Mouse (Mus musculus): ENCODE data around the gene Jade1. TPM values are rescaled to one million over a fixed set of nuclear protein-coding genes. Genes with fewer than 3 reads are reported as not detected.

The Jade1 gene
- polyA plus RNA-seq, 1 experiment from 2014 or later, result 10.3 TPM

GRCm38 (mm10) chr3:41591651-41592170 is 36.2 kb downstream of the Jade1 start:
- Histone ChIP-seq H3K9ac (no peak overlapping the region), H3K36me3 (ENCODE audit: insufficient read depth) (peaks cover 10% of the 10 kb centered on the region; the same call in 1 of the 2 replicates), H3K27ac (ENCODE audit: low read depth) (no peak overlapping the region)

GRCm38 (mm10) chr3:41592805-41593204 is 37.3 kb downstream of the Jade1 start:
- Histone ChIP-seq H3K27me3 (ENCODE audit: insufficient read depth, low read length) (no peaks in the 10 kb centered on the region), H3K4me3 (ENCODE audit: low read depth, low read length) (no peak overlapping the region), H3K4me2 (no peak overlapping the region), H3K4me1 (ENCODE audit: insufficient read depth) (no peaks in the 10 kb centered on the region), H3K9me3 (ENCODE audit: low read depth, low read length) (no peaks in the 10 kb centered on the region), H3K27ac (ENCODE audit: low read depth) (no peak overlapping the region), H3K36me3 (ENCODE audit: insufficient read depth) (peaks cover 12% of the 10 kb centered on the region; the same call in 1 of the 2 replicates), H3K9ac (no peak overlapping the region)
- ATAC-seq (ENCODE audit: insufficient read depth), result no peak
- no peak for DNase-seq
- TF ChIP-seq CTCF (IDR thresholded peaks at IDR 0.05; ENCODE audit: low read depth), result no peak
- 80% methylated on average over 7 of the region's 7 CpGs for WGBS

More at GRCm38 (mm10) chr3:41591651-41592170, 36.2 kb downstream of the Jade1 start:
- no peak for TF ChIP-seq CTCF (IDR thresholded peaks at IDR 0.05; ENCODE audit: low read depth)
- Histone ChIP-seq H3K27me3 (ENCODE audit: insufficient read depth, low read length) (no peaks in the 10 kb centered on the region), H3K9me3 (ENCODE audit: low read depth, low read length) (no peaks in the 10 kb centered on the region), H3K4me3 (ENCODE audit: low read depth, low read length) (no peak overlapping the region), H3K4me2 (no peak overlapping the region), H3K4me1 (ENCODE audit: insufficient read depth) (no peaks in the 10 kb centered on the region)
- 89% methylated on average over 14 of the region's 14 CpGs for WGBS
- ATAC-seq (ENCODE audit: insufficient read depth) (no peak), DNase-seq (no peak)

- Histone ChIP-seq H3K27ac (ENCODE audit: low read depth) (no peak overlapping the region), H3K4me2 (no peak overlapping the region), H3K9ac (no peak overlapping the region), H3K27me3 (ENCODE audit: insufficient read depth, low read length) (no peaks in the 10 kb centered on the region), H3K4me1 (ENCODE audit: insufficient read depth) (no peaks in the 10 kb centered on the region), H3K36me3 (ENCODE audit: insufficient read depth) (peaks cover 12% of the 10 kb centered on the region; the same call in 1 of the 2 replicates), H3K9me3 (ENCODE audit: low read depth, low read length) (no peaks in the 10 kb centered on the region), H3K4me3 (ENCODE audit: low read depth, low read length) (no peak overlapping the region)
- no peak for ATAC-seq (ENCODE audit: insufficient read depth)
- WGBS, result 76% methylated on average over 9 of the region's 9 CpGs
- no peak for TF ChIP-seq CTCF (IDR thresholded peaks at IDR 0.05; ENCODE audit: low read depth)
- DNase-seq, result no peak
Measured at GRCm38 (mm10) chr3:41594097-41594879, 38.8 kb downstream of the Jade1 start.

GRCm38 (mm10) chr3:41595010-41595409 is 39.5 kb downstream of the Jade1 start:
- H3K27me3 ChIP-seq (ENCODE audit: insufficient read depth, low read length), result no peaks in the 10 kb centered on the region
- ATAC-seq (ENCODE audit: insufficient read depth) (no peak), DNase-seq (no peak)
- H3K27ac ChIP-seq (ENCODE audit: low read depth), result no peak overlapping the region
- H3K9me3 ChIP-seq (ENCODE audit: low read depth, low read length), result no peaks in the 10 kb centered on the region
- H3K9ac ChIP-seq, result no peak overlapping the region
- H3K4me2 ChIP-seq, result no peak overlapping the region
- 87% methylated on average over 4 of the region's 4 CpGs for WGBS
- H3K4me3 ChIP-seq (ENCODE audit: low read depth, low read length), result no peak overlapping the region
- peaks cover 12% of the 10 kb centered on the region; the same call in 1 of the 2 replicates for H3K36me3 ChIP-seq (ENCODE audit: insufficient read depth)
- TF ChIP-seq CTCF (IDR thresholded peaks at IDR 0.05; ENCODE audit: low read depth), result no peak
- H3K4me1 ChIP-seq (ENCODE audit: insufficient read depth), result no peaks in the 10 kb centered on the region

GRCm38 (mm10) chr3:41597036-41597435 is 41.5 kb downstream of the Jade1 start:
- Histone ChIP-seq H3K27me3 (ENCODE audit: insufficient read depth, low read length) (no peaks in the 10 kb centered on the region), H3K9me3 (ENCODE audit: low read depth, low read length) (no peaks in the 10 kb centered on the region), H3K36me3 (ENCODE audit: insufficient read depth) (peaks cover 16% of the 10 kb centered on the region; the same call in 1 of the 2 replicates), H3K4me2 (no peak overlapping the region), H3K4me3 (ENCODE audit: low read depth, low read length) (no peak overlapping the region), H3K9ac (no peak overlapping the region), H3K27ac (ENCODE audit: low read depth) (no peak overlapping the region), H3K4me1 (ENCODE audit: insufficient read depth) (no peaks in the 10 kb centered on the region)
- ATAC-seq (ENCODE audit: insufficient read depth) (no peak), DNase-seq (no peak)
- WGBS, result 80% methylated on average over 8 of the region's 8 CpGs
- no peak for TF ChIP-seq CTCF (IDR thresholded peaks at IDR 0.05; ENCODE audit: low read depth)

- H3K9ac ChIP-seq, result no peak overlapping the region
- H3K9me3 ChIP-seq (ENCODE audit: low read depth, low read length), result no peaks in the 10 kb centered on the region
- no peak for TF ChIP-seq CTCF (IDR thresholded peaks at IDR 0.05; ENCODE audit: low read depth)
- no peak for ATAC-seq (ENCODE audit: insufficient read depth)
- H3K27ac ChIP-seq (ENCODE audit: low read depth), result no peak overlapping the region
- no peaks in the 10 kb centered on the region for H3K4me1 ChIP-seq (ENCODE audit: insufficient read depth)
- no peak overlapping the region for H3K4me2 ChIP-seq
- H3K36me3 ChIP-seq (ENCODE audit: insufficient read depth), result peaks cover 13% of the 10 kb centered on the region; the same call in 1 of the 2 replicates
- DNase-seq, result no peak
- no peaks in the 10 kb centered on the region for H3K27me3 ChIP-seq (ENCODE audit: insufficient read depth, low read length)
- WGBS, result 59% methylated on average over 9 of the region's 9 CpGs
- no peak overlapping the region for H3K4me3 ChIP-seq (ENCODE audit: low read depth, low read length)
Measured at GRCm38 (mm10) chr3:41598412-41598811, 42.9 kb downstream of the Jade1 start.

GRCm38 (mm10) chr3:41599226-41599625 is 43.7 kb downstream of the Jade1 start:
- Histone ChIP-seq H3K4me3 (ENCODE audit: low read depth, low read length) (no peak overlapping the region), H3K9ac (no peak overlapping the region), H3K4me1 (ENCODE audit: insufficient read depth) (no peaks in the 10 kb centered on the region), H3K27ac (ENCODE audit: low read depth) (no peak overlapping the region), H3K4me2 (no peak overlapping the region), H3K36me3 (ENCODE audit: insufficient read depth) (peaks cover 12% of the 10 kb centered on the region; the same call in 1 of the 2 replicates), H3K27me3 (ENCODE audit: insufficient read depth, low read length) (no peaks in the 10 kb centered on the region), H3K9me3 (ENCODE audit: low read depth, low read length) (no peaks in the 10 kb centered on the region)
- no peak for DNase-seq
- WGBS, result 90% methylated on average over 10 of the region's 10 CpGs
- ATAC-seq (ENCODE audit: insufficient read depth), result no peak
- no peak for TF ChIP-seq CTCF (IDR thresholded peaks at IDR 0.05; ENCODE audit: low read depth)

Data from lung, embryonic 14.5 days (tissue).